Mouse (Mus musculus) adrenal gland, adult 2 months (tissue): ENCODE measurements at regions not wholly inside any gene's neighbourhood (a gene's known extent, or its start where the extent isn't known, plus 50 kb on each side); places are given as distances from the start of the nearest gene placed in this dataset.
A peak's percentile ranks its signal among the peaks of the same experiment; 100 is the strongest.
"Not testable (repeated sequence)": the region's sequence is repeated elsewhere in the genome, so short reads cannot be mapped to it uniquely, and the experiment has no call there.

Experiments used
- DNase-seq: peaks from one replicate; pipeline ENCODE4 v3.0.0; 2021

DNA sequence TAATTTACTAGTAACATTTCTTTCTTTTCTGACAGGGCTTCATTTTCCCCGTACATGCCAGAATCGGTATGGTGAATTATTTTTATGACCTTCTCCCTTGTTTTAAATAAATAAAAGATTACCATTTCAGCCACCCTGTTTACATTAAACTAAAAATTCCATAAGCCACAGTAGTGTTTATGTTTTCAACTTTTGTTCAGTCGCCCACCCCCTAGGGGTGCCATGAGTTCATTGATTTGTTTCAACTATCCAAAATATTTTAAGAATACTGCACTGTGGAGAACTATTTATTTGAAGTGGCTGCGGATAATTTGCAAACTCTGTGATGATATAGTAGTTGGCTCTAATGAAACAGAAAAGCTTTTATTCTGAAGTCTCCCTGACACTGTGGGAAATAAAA is 132.9 kb downstream of the Tfec start:
- DNase-seq: no peak

DNA sequence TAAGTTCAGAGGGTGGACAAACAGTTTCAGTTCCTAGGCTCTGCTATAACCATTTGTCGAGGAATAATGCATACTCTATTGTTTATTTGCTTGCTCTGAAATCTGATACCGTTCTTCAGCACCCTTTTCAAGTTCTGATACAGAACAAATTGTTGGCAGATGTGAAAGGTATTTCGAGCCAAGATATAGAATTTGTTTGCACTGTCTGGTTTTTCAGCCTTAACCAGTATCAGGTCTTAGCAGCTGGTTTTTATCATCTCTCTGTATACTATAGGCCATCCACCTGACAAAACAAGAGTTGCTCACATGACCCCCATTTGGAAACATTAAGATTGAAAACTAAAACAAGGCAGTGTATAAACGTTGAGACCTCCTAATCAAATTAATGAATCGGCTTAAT is 133.5 kb downstream of the Tfec start:
- no peak for DNase-seq

GRCm38 (mm10) chr6:16755044-16755443 is 143.2 kb downstream of the Tfec start:
- DNase-seq: not testable (repeated sequence)

- no peak for DNase-seq
Measured at GRCm38 (mm10) chr6:16733184-16733583, 165.1 kb downstream of the Tfec start.

- no peak for DNase-seq
Measured at GRCm38 (mm10) chr6:16732095-16732494, 166.1 kb downstream of the Tfec start.

DNA sequence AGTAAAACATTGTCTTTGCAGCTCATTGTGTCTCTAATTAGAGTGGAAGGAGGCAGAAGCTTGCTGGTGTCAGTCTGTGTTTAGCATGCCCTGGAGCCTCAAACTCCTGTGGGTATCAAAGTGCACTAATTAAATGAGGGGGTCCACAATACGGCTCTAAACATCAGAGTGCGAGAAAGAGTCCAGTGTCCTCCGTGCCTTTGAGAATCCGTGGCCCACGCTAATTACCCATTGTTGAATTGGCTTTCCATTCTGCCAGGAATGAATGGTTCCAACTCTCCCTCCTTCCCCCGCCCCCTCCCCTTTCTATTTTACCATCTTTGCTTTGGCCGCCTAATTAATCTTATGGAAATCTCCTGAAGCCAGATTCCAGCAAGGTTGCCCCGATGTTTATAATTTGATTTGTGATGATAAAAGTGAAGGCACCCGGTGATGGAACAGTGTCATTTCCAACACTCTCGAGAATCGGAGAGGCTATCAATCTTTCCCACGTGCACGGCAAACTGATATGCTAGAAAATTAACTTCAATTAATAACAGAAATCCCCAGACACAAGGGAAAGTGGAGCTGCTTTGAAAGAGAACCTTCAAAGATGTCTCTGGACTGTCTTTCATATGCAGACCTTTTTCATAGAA is 170.9 kb downstream of the Tfec start:
- no peak for DNase-seq

- DNase-seq: no peak
Measured at GRCm38 (mm10) chr6:16725256-16725655, 173.0 kb downstream of the Tfec start.

DNA sequence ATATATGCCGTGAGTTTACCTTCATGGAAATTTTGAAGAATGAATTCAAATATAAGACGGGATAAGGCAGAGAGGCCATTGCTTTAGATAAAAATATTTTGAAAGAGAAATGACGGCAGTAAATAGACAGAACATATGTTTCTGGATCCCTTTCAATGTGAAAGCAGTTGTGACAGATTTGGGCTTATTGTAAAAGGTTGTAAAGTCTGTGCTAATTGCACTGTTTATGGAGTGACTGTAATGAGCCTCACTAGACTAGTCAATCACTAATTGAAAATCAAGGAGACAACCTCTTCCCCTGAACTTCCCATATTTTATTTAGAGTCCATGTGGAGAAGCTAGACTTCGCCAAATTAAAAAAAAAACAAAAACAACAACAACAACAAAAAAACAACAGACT is 193.7 kb downstream of the Tfec start:
- DNase-seq: no peak

DNA sequence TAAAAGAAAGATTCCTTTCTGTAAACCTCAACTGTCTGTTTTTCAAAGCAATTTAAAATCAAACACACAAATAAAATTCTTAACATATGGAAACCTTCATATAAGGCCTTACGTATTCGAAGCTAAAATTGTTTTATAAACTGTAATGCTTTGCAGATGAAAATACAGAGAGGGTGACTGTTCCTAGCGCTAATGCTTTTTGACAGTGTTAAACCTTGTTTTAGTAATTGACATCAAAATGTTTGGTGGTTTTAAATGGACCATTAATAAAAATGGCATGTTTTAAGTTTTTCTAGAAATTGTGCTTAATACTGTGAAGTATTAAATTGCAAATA is 194.9 kb downstream of the Tfec start:
- no peak for DNase-seq

DNA sequence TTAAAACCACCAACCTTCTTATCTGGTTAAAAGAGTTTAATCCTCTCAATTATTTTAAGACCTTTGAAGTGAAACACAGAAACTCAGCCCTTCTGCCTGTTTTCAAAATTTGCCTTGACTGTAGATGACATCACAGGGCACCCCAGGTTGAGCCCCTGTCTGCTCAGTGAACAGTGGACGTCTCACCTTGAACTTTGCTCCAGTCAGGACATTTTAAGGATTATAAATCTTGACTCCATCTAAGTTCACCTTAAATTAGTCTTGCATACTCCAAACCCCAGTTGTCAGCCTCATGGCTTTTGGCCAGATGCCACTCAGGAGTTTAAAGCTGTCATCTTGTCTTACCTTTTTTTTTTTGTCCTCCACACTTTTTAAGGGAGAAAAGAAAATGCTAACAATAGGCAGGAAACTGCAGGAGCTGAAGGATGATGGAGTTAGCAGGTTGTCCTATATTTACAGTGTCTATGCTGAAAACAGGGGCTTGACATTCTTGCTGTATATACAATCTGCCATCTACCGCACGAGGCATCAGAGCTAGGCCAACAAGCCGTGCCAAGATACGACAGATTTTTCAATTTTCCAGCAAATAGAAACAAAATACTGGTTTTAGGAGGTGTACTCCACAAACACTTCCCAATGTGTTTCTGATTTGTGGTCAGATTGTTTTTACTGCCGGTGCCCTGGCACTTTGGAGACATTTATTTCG is 195.4 kb downstream of the Tfec start:
- peak; percentile 3 for DNase-seq

GRCm38 (mm10) chr6:16697285-16697684 is 201.0 kb downstream of the Tfec start:
- DNase-seq: no peak

GRCm38 (mm10) chr6:16668004-16668403 is 230.2 kb downstream of the Tfec start:
- DNase-seq: no peak

- no peak for DNase-seq
Measured at GRCm38 (mm10) chr6:16667241-16667640, 231.0 kb downstream of the Tfec start.

DNA sequence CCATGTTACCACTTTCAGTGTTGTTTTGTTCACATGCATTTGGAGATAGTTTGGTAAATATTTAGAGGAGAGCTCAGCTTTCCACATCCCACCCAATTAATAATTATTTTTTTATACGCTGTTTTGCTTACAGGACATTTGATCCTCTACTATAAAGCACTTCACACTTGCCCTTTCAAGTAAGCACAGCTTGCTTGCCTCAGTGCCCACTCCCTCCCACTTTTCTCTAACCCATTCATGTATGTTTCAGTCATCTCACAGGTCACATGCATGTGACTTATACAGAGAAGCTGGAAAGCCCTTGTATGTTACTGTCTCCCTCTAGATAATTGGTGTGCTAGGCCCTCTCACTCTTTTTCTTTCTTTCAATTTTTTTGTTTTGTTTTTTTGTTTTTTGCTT is 252.0 kb downstream of the Tfec start:
- no peak for DNase-seq

GRCm38 (mm10) chr6:16643519-16643918 is 254.7 kb downstream of the Tfec start:
- DNase-seq: no peak

DNA sequence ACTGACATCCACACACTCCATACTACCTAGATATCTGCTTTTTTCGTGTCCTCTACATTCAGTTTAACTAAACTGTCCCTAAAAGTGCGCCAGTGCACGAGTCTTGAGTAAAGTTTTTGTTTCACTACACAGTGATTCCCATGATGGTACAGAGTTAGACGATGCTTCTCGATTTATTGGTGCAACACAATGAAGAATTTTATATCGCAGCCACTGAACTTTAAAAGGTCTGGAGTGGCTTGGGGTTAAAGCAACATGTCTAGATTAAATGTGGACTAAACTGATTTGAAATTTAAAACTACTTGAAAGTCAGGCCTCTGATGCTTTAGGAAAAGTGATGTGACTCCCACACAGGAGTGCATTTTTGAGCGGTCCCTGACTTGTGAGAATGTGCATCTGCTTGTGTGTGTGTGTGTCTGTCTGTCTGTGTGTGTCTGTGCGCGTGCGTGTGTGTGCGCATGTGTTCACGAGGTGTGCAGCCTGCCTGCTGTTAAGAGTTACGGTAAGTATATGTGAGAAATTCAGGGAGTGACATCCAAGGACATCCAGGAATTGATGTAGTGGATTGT is 261.4 kb downstream of the Tfec start:
- no peak for DNase-seq

GRCm38 (mm10) chr6:16636108-16636507 is 262.1 kb downstream of the Tfec start:
- no peak for DNase-seq

- no peak for DNase-seq
Measured at GRCm38 (mm10) chr6:16607393-16608023, 290.7 kb downstream of the Tfec start.

DNA sequence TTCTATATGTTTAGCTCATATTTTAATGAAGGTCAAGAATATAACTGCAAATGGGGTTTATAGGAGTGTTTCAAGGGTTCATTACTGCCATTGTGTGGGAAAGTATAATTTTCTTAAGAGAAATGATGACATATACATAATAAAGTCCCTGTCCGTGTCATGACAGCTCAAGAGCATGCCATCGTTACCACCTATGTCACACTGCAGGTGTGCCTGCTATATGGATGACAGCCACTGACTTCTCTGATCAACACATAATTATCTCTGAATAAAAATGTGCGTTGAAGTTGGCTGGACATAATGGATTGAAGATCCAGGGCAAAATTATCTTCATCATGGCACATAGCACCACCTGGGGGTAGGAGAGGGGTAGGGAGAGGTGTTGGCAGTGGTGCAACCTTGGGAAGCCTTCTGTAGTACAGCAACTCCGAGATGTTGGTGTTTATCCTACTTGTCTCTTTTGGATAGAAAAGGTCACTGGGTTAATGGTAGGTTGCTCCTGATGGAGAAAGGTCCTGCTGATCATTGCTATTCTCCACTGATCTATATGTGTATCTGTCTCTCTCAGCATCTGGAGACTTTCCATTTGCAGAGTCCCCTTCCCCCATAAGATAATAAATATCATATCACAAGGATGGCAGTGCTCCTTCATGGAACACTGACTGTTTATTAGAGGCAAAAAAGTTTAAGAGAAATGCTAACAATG is 291.4 kb downstream of the Tfec start:
- no peak for DNase-seq

GRCm38 (mm10) chr6:16592411-16592810 is 305.8 kb downstream of the Tfec start:
- DNase-seq: no peak

DNA sequence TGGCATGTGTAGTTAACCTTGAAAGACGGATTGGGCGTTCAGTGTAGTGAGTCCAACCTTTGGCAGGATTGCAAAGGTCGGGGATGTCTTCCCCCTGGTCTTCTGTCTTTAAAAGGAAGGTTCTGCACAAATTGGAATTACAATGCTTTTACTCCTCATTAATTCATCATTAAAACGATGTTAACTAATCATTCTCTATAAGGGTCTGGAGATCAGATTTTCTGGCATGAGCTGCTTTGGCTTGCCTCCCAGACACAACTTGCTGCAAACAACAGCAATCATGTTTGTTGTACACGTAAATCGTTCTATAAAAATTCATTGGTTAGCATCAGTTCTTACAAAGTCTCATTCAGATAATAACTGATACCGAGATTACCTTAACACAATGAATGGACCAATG is 315.9 kb downstream of the Tfec start:
- DNase-seq: no peak

GRCm38 (mm10) chr6:16581801-16582200 is 316.4 kb downstream of the Tfec start:
- no peak for DNase-seq

DNA sequence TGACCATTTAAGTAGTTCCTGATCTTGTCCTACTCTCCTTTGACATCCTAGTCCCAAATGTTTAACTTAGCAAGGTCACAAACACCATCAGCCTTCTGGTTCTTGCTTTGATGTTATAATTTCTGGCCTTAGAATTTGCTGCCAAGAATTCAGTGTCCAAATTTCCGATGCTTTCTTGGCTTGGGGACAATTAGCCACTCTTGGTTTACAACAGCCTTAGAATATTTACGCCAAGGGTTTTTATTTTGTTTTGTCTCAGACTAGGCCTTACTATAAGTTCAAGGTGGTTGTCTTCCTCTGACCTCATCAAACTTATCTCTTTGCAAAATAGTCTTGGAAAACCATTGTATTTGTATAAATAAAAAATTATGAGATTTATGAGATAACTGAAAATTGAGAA is 322.4 kb downstream of the Tfec start:
- no peak for DNase-seq
